Mouse (Mus musculus) frontal cortex, adult 2 months (tissue): Measurements from ENCODE around the gene Defa22. TPM values are rescaled to one million over a fixed set of nuclear protein-coding genes. Genes with fewer than 3 reads are reported as not detected.
"Not testable (repeated sequence)": the region's sequence is repeated elsewhere in the genome, so short reads cannot be mapped to it uniquely, and the experiment has no call there.

Source experiments
- DNase-seq, 2 experiments: peaks; one replicate each; pipeline ENCODE4 v3.0.0; 2022; ENCODE audit warnings: low spot score in 1 of 2; ENCODE audit errors: extremely low spot score in 1 of 2
- polyA plus RNA-seq: library from polyadenylated mRNA; depleted of rRNA; stranded (reverse); fragments of >200 nt; gene quantifications from 2 replicates; pipeline ENCODE4 v1.2.3, GENCODE M21; 2012; rRNA removed

Gene Defa22
- polyA plus RNA-seq: not detected in 2 replicates

DNA sequence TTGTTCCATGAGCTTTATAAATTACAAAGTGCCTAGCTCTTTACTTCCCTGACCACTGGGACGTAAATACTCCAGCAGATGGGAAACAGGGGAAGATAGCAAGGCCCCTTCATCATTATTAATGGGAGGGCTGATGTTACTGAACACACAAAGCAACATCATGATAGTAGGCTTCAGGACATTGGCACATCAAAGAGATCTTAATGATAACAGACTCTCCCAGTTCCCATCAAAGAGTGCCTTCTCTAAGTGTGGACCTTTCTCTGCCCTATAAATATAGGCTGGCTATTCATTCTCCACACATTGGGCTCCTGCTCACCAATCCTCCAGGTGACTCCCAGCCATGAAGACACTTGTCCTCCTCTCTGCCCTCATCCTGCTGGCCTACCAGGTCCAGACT is at the start of gene Defa22:
Gene Defa22, plus strand, starts transcription at position 301 of the 400 bp plus-strand sequence.
- not testable (repeated sequence) for DNase-seq

- DNase-seq: not testable (repeated sequence)
Observed at GRCm38 (mm10) chr8:21134342-21134741, 27.7 kb upstream of the Defa22 start, which contains the start of gene Defa30. Gene Defa30 (plus strand): TSS chr8:21134642.

DNA sequence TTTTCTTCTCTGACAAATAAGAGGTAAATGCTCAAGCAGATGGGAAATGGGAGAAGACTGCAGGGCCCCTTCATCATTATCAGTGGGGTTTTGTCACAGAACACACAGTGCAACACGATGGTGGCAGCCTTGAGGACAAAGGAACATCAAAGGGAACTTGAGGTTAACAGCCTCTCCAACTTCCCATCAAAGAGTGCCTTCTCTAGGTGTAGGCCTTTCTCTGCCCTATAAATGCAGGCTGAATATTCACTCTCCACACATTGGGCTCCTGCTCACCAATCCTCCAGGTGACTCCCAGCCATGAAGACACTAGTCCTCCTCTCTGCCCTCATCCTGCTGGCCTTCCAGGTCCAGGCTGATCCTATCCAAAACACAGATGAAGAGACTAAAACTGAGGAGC is 29.2 kb downstream of the Defa22 start, which contains the start of gene Defa31:
Gene Defa31, plus strand, starts transcription at position 301 of the 400 bp plus-strand sequence.
- DNase-seq: not testable (repeated sequence)

- DNase-seq: not testable (repeated sequence)
Observed at GRCm38 (mm10) chr8:21201261-21201660, 39.2 kb downstream of the Defa22 start, which contains the start of gene Gm15293. Gene Gm15293 (plus strand): TSS chr8:21201561.

Other genes with a start within 250 kb of the Defa22 start
- not detected in 2 replicates for gene Gm6040, start 240.2 kb upstream of the Defa22 start, polyA plus RNA-seq
- not detected in 2 replicates for gene AY761185, start 217.6 kb upstream of the Defa22 start, polyA plus RNA-seq
- not detected in 2 replicates for gene Defa21, start 136.7 kb upstream of the Defa22 start, polyA plus RNA-seq
- not detected in 2 replicates for gene Defa23, start 107.2 kb upstream of the Defa22 start, polyA plus RNA-seq
- not detected in 2 replicates for gene Defa35, start 97.2 kb upstream of the Defa22 start, polyA plus RNA-seq
- not detected in 2 replicates for gene Defa25, start 77.8 kb upstream of the Defa22 start, polyA plus RNA-seq
- not detected in 2 replicates for gene Gm14851, start 66.2 kb upstream of the Defa22 start, polyA plus RNA-seq
- gene Defa30, start 27.6 kb upstream of the Defa22 start, polyA plus RNA-seq: not detected in 2 replicates
- gene Defa31, start 29.3 kb downstream of the Defa22 start, polyA plus RNA-seq: not detected in 2 replicates
- not detected in 2 replicates for gene Gm15293, start 39.3 kb downstream of the Defa22 start, polyA plus RNA-seq
- gene Gm15292, start 87.5 kb downstream of the Defa22 start, polyA plus RNA-seq: not detected in 2 replicates
- gene Defa27, start 153.3 kb downstream of the Defa22 start, polyA plus RNA-seq: not detected in 2 replicates
- not detected in 2 replicates for gene Defa29, start 164.7 kb downstream of the Defa22 start, polyA plus RNA-seq
- not detected in 2 replicates for gene Defa2, start 216.2 kb downstream of the Defa22 start, polyA plus RNA-seq
- not detected in 2 replicates for gene Defa33, start 229.5 kb downstream of the Defa22 start, polyA plus RNA-seq